Mouse (Mus musculus): ENCODE data around the gene Gm12169.

DNA sequence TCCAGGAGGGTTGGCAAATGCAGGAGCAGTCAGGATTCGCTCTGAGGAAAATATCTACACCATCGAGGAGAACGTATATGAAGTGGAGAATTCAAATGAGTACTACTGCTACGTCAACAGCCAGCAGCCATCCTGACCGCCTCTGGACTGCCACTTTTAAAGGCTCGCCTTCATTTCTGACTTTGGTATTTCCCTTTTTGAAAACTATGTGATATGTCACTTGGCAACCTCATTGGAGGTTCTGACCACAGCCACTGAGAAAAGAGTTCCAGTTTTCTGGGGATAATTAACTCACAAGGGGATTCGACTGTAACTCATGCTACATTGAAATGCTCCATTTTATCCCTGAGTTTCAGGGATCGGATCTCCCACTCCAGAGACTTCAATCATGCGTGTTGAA is 44.7 kb upstream of the Gm12169 start:
- TF ChIP-seq CTCF (IDR thresholded peaks at IDR 0.05; ENCODE audit: low read depth) (no peak), EP300 (IDR thresholded peaks at IDR 0.05; ENCODE audit: low read depth) (no peak)
